Comparison of ENCODE assay signal across 8 mouse cellular contexts in genomic region chr12:99375878-99376454, GRCm38 (mm10).
DNase-seq lines count a peak whose midpoint lies in the region; ATAC-seq and TF ChIP-seq lines count a peak whose summit lies in the region.

No protein-coding gene starts in this region.

- no peak overlapping the region for H3K4me2 ChIP-seq in kidney, postnatal 0 days (ENCODE audit: low read length)
- no peak overlapping the region for H3K4me2 ChIP-seq in hindbrain, embryonic 14.5 days (replicated peaks)
- H3K4me2 ChIP-seq in neural tube, embryonic 14.5 days (ENCODE audit: low read depth, low read length) = no peak overlapping the region

- H3K4me1 ChIP-seq in kidney, postnatal 0 days (replicated peaks; ENCODE audit: insufficient read depth, low read length) = peaks cover 26% of the 10 kb centered on the region; the same call in 1 of the 2 replicates
- H3K4me1 ChIP-seq in hindbrain, embryonic 14.5 days (replicated peaks; ENCODE audit: control insufficient read depth, insufficient read depth, low read length) = peaks cover 46% of the 10 kb centered on the region
- H3K4me1 ChIP-seq in neural tube, embryonic 14.5 days (ENCODE audit: control insufficient read depth, insufficient read depth, low read length) = peaks cover 28% of the 10 kb centered on the region

- H3K4me3 ChIP-seq in kidney, postnatal 0 days (replicated peaks; ENCODE audit: low read depth, low read length) = no peak overlapping the region
- H3K4me3 ChIP-seq in hindbrain, embryonic 14.5 days (replicated peaks; ENCODE audit: low read length) = no peak overlapping the region
- no peak overlapping the region for H3K4me3 ChIP-seq in neural tube, embryonic 14.5 days (ENCODE audit: low read depth, low read length)

- no peaks in the 10 kb centered on the region for H3K27me3 ChIP-seq in kidney, postnatal 0 days (ENCODE audit: insufficient read depth, low read length)
- no peaks in the 10 kb centered on the region for H3K27me3 ChIP-seq in hindbrain, embryonic 14.5 days (ENCODE audit: control insufficient read depth, insufficient read depth, low read length)
- H3K27me3 ChIP-seq in neural tube, embryonic 14.5 days (ENCODE audit: control insufficient read depth, insufficient read depth, low read length) = no peaks in the 10 kb centered on the region

- no peak overlapping the region for H3K27ac ChIP-seq in kidney, postnatal 0 days
- H3K27ac ChIP-seq in hindbrain, embryonic 14.5 days = no peak overlapping the region
- no peak overlapping the region for H3K27ac ChIP-seq in neural tube, embryonic 14.5 days (ENCODE audit: low read depth, low read length)

- no peak for TF ChIP-seq CTCF in kidney, postnatal 0 days (IDR thresholded peaks at IDR 0.05; ENCODE audit: low read depth)

- ATAC-seq in kidney, postnatal 0 days (replicated peaks; ENCODE audit: low FRiP score, low read depth) = no peak
- ATAC-seq in hindbrain, embryonic 14.5 days (ENCODE audit: low FRiP score) = peak; percentile 56
- 0 out of 2 replicates have a peak, but pooled peaks have one; percentile 42 for ATAC-seq in neural tube, embryonic 14.5 days (ENCODE audit: low read depth)

- DNase-seq in kidney, postnatal 0 days (ENCODE audit: low spot score) = peak; percentile 50
- no peak for DNase-seq in kidney, adult 8-10 months
- DNase-seq in R1 (ENCODE audit: low read depth, low spot score) = peak; percentile 67
- peak; percentile 63 for DNase-seq in hindbrain, embryonic 14.5 days (ENCODE audit: low spot score)
- DNase-seq in heart, adult 9 months (ENCODE audit: low spot score in 2 of 2) = no peak
- DNase-seq in adrenal gland, postnatal 36 days = no peak
- no peak for DNase-seq in cerebellum, postnatal 10 days

- WGBS in kidney, postnatal 0 days = 68% methylated on average over 8 of the region's 8 CpGs
- 56% methylated on average over 8 of the region's 8 CpGs for WGBS in hindbrain, embryonic 14.5 days
- WGBS in neural tube, embryonic 14.5 days = 61% methylated on average over 8 of the region's 8 CpGs

- no peaks in the 10 kb centered on the region for H3K36me3 ChIP-seq in kidney, postnatal 0 days (ENCODE audit: insufficient read depth, low read length)
- no peaks in the 10 kb centered on the region for H3K36me3 ChIP-seq in hindbrain, embryonic 14.5 days (replicated peaks; ENCODE audit: control insufficient read depth, insufficient read depth)
- H3K36me3 ChIP-seq in neural tube, embryonic 14.5 days (ENCODE audit: control insufficient read depth, insufficient read depth, low read length) = no peaks in the 10 kb centered on the region

- no peak overlapping the region for H3K9ac ChIP-seq in kidney, postnatal 0 days (ENCODE audit: low read depth, low read length)
- H3K9ac ChIP-seq in hindbrain, embryonic 14.5 days = no peak overlapping the region
- no peak overlapping the region for H3K9ac ChIP-seq in neural tube, embryonic 14.5 days (replicated peaks; ENCODE audit: low read depth, low read length)

- H3K9me3 ChIP-seq in kidney, postnatal 0 days (replicated peaks; ENCODE audit: low read length) = no peaks in the 10 kb centered on the region
- H3K9me3 ChIP-seq in hindbrain, embryonic 14.5 days (ENCODE audit: control insufficient read depth, low read length) = no peaks in the 10 kb centered on the region
- H3K9me3 ChIP-seq in neural tube, embryonic 14.5 days (ENCODE audit: control insufficient read depth, low read length) = no peaks in the 10 kb centered on the region

Comparison
In these comparisons a context has a peak if more than half of its experiments do, and no peak if none do; other contexts are left out.
1. DNase-seq: peak in kidney, postnatal 0 days (single experiment), R1 (single experiment) and hindbrain, embryonic 14.5 days (single experiment); none in kidney, adult 8-10 months (0 of 2), heart, adult 9 months (0 of 2), adrenal gland, postnatal 36 days (0 of 2) and cerebellum, postnatal 10 days (0 of 2).